Comparison of ENCODE assay signal across 9 mouse cellular contexts in the genomic region with DNA sequence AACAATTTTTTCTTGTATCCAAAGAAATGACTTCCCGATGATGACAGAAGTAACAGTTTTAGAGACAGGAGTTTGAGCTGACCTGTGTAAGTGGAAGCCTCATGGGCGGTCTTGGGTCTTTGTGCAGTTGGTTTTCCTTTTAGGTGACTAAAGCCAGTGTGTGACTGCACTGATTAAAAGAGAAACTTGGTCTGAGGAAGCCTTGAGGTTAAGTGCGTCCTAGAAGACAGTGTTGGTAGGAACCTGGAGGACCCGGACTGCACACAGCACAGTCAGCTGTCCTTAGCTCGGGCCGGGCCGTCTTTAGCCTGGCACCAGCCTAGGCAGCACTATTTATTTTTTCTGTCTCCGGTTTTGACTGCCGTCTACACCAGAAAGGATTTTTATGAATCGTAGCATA. TPM values are rescaled to one million over a fixed set of nuclear protein-coding genes. Genes with fewer than 3 reads are reported as not detected.
A peak's percentile ranks its signal among the peaks of the same experiment; 100 is the strongest.
DNase-seq lines count a peak whose midpoint lies in the region; ATAC-seq and TF ChIP-seq lines count a peak whose summit lies in the region.
"Had no signal": no experiment of that assay in that cellular context is flagged by ENCODE, and none has a peak within 500 bp of the region (broad histone marks: within the 10 kb centered on the region; RNA-seq: fewer than 3 reads in every experiment).

No protein-coding gene starts in this region.

- H3K79me2 ChIP-seq in heart, adult 2 months (replicated peaks; ENCODE audit: control insufficient read depth, insufficient read depth, low read length), result peaks cover 9% of the 10 kb centered on the region

- ATAC-seq in liver, embryonic 14.5 days (ENCODE audit: insufficient read depth), result no peak

- peaks cover 50% of the 10 kb centered on the region for H3K36me3 ChIP-seq in heart, adult 2 months (ENCODE audit: control insufficient read depth, insufficient read depth, low read length)
- peaks cover 18% of the 10 kb centered on the region for H3K36me3 ChIP-seq in liver, embryonic 14.5 days (replicated peaks; ENCODE audit: control insufficient read depth, insufficient read depth, low read depth)

- H3K9ac ChIP-seq in heart, adult 2 months (ENCODE audit: low read depth, low read length), result peak overlapping the region; percentile 10; the same call in 1 of the 2 replicates
- H3K9ac ChIP-seq in liver, embryonic 14.5 days (replicated peaks), result peak overlapping the region; percentile 44

- 27% methylated on average over 10 of the region's 10 CpGs for WGBS in heart, adult 2 months
- 70% methylated on average over 10 of the region's 10 CpGs for WGBS in liver, embryonic 14.5 days (ENCODE audit: insufficient replicate concordance)

- intact Hi-C loops in heart, adult 2 months (cut with DNase I), result loop anchor here (10.0 kb wide), 1 partner anchor 970 kb away; the partner anchor contains the start of gene Abca5
- intact Hi-C loops in heart, postnatal 14 days (cut with DNase I), result loop anchor here (5.0 kb wide), 1 partner anchor 33 kb away; no protein-coding TSS in a partner anchor

- H3K4me3 ChIP-seq in heart, adult 2 months, result peak overlapping the region; percentile 14
- peak overlapping the region; percentile 42 for H3K4me3 ChIP-seq in embryonic fibroblast, embryonic 13.5 days (ENCODE audit: insufficient read depth, low read length)
- H3K4me3 ChIP-seq in liver, embryonic 14.5 days (ENCODE audit: insufficient read depth in 1 of 2, low read depth in 2 of 2, low read length in 2 of 2), result peak overlapping the region in 1 of 2 experiments; percentile 90; a peak in 2 of 4 replicates

- no peaks in the 10 kb centered on the region for H3K9me3 ChIP-seq in liver, embryonic 14.5 days (ENCODE audit: control insufficient read depth, low read length)

- H3K27ac ChIP-seq in heart, adult 2 months, result peak overlapping the region; percentile 24; the same call in 1 of the 2 replicates
- no peak overlapping the region for H3K27ac ChIP-seq in embryonic fibroblast, embryonic 13.5 days (ENCODE audit: insufficient read depth, low read length)
- H3K27ac ChIP-seq in liver, embryonic 14.5 days, result no peak overlapping the region

- peaks cover 29% of the 10 kb centered on the region for H3K4me1 ChIP-seq in heart, adult 2 months (ENCODE audit: control insufficient read depth, insufficient read depth, low read length)
- H3K4me1 ChIP-seq in embryonic fibroblast, embryonic 13.5 days (ENCODE audit: control insufficient read depth, insufficient read depth, low read length), result peaks cover 11% of the 10 kb centered on the region; the same call in 1 of the 2 replicates
- H3K4me1 ChIP-seq in liver, embryonic 14.5 days (replicated peaks; ENCODE audit: control insufficient read depth in 2 of 2, insufficient read depth in 2 of 2, low read length in 1 of 2), result peaks cover 18 to 35% of the 10 kb centered on the region in 2 experiments

- H3K27me3 ChIP-seq in heart, adult 2 months (ENCODE audit: control insufficient read depth, insufficient read depth, low read length), result no peaks in the 10 kb centered on the region
- no peaks in the 10 kb centered on the region for H3K27me3 ChIP-seq in liver, embryonic 14.5 days (ENCODE audit: control insufficient read depth, insufficient read depth, low read length)

- no peak for TF ChIP-seq CTCF in heart, adult 2 months (IDR thresholded peaks at IDR 0.05)
- no peak for TF ChIP-seq CTCF in embryonic fibroblast, embryonic 13.5 days (IDR thresholded peaks at IDR 0.05; ENCODE audit: borderline replicate concordance, insufficient read depth, low read length)
- TF ChIP-seq CTCF in liver, embryonic 14.5 days (IDR thresholded peaks at IDR 0.05; ENCODE audit: low read depth), result no peak

- TF ChIP-seq EP300 in heart, adult 2 months (IDR thresholded peaks at IDR 0.05; ENCODE audit: insufficient read depth, low read depth, low read length), result no peak
- TF ChIP-seq EP300 in liver, embryonic 14.5 days (IDR thresholded peaks at IDR 0.05; ENCODE audit: low read depth), result no peak

- peak overlapping the region; percentile 70 for H3K4me2 ChIP-seq in liver, embryonic 14.5 days (ENCODE audit: low read depth)

- TF ChIP-seq POLR2A in heart, adult 2 months (IDR thresholded peaks at IDR 0.05; ENCODE audit: insufficient read depth, low read depth, low read length), result no peak
- no peak for TF ChIP-seq POLR2A in embryonic fibroblast, embryonic 13.5 days (IDR thresholded peaks at IDR 0.05; ENCODE audit: low read depth, low read length)

- no peak for DNase-seq in heart, adult 2 months
- no peak for DNase-seq in heart, postnatal 14 days
- DNase-seq in 416B (ENCODE audit: low read depth), result peak; percentile 79
- no peak for DNase-seq in liver, embryonic 14.5 days (ENCODE audit: low read depth in 3 of 3, low spot score in 3 of 3)
- no peak for DNase-seq in right cerebral cortex, postnatal 4 days
- no peak for DNase-seq in adrenal gland, adult 18-20 months (ENCODE audit: low spot score in 2 of 2)
- no peak for DNase-seq in thymus, postnatal 36 days
- DNase-seq: right cerebral cortex, postnatal 14 days had no signal

RNA-seq across cellular contexts. Expression of gene Gna13, which starts 2.2 kb away (rescaled TPM):
- 10 to 100 TPM; 30.8 to 30.9 TPM for total RNA-seq in heart, adult 2 months (2021)
- polyA plus RNA-seq in heart, adult 2 months (2012; rRNA removed), result 12.7 and 21.1 TPM in 2 replicates
- 10 to 100 TPM; 37.6 to 38.4 TPM for total RNA-seq in heart, postnatal 14 days (2021)
- 38.0 and 41.3 TPM in 2 replicates for polyA plus RNA-seq in embryonic fibroblast, embryonic 13.5 days (2011; ENCODE audit: insufficient read length, low read depth, missing spikeins)
- polyA plus RNA-seq in liver, embryonic 14.5 days (2012; rRNA removed), result 7.8 and 9.4 TPM in 2 replicates
- 13.1 and 15.2 TPM in 2 replicates for polyA plus RNA-seq in liver, embryonic 14.5 days (2014; fragmentation: Nextera tagmentation; extraction: Ambion mirVana)
- 10 to 100 TPM; 64.8 to 74.8 TPM for total RNA-seq in adrenal gland, adult 18-20 months (2021)

RNA-seq across cellular contexts. Expression of gene 9930022D16Rik, which starts 48.8 kb away (rescaled TPM):
- not detected for total RNA-seq in heart, adult 2 months (2021)
- polyA plus RNA-seq in heart, adult 2 months (2012; rRNA removed), result not detected in 2 replicates
- not detected for total RNA-seq in heart, postnatal 14 days (2021)
- polyA plus RNA-seq in embryonic fibroblast, embryonic 13.5 days (2011; ENCODE audit: insufficient read length, low read depth, missing spikeins), result not detected in 2 replicates
- not detected in 2 replicates for polyA plus RNA-seq in liver, embryonic 14.5 days (2012; rRNA removed)
- polyA plus RNA-seq in liver, embryonic 14.5 days (2014; fragmentation: Nextera tagmentation; extraction: Ambion mirVana), result not detected in 2 replicates
- not detected for total RNA-seq in adrenal gland, adult 18-20 months (2021)
